Mouse (Mus musculus) hindbrain, embryonic 12.5 days (tissue): ENCODE measurements around the gene Dlg5. TPM values are rescaled to one million over a fixed set of nuclear protein-coding genes. Genes with fewer than 3 reads are reported as not detected.
A peak's percentile ranks its signal among the peaks of the same experiment; 100 is the strongest.

ENCODE experiments used
- ATAC-seq: fragments of 200-750 bp; cut with Nextera tagmentation; 2 replicates; pipeline ENCODE4 v1.8.0; 2017; ENCODE audit warnings: moderate TSS enrichment; ENCODE audit not compliant: low FRiP score
- H3K27ac ChIP-seq: fragments of 300-500 bp; sonication (generic); 2 replicates; pipeline ENCODE4 v1.5.1; 2016; ENCODE audit warnings: mild to moderate bottlenecking
- H3K27me3 ChIP-seq: fragments of 300-500 bp; sonication (generic); 2 replicates; pipeline ENCODE4 v1.6.1; 2016; ENCODE audit warnings: mild to moderate bottlenecking
- H3K36me3 ChIP-seq: fragments of 300-500 bp; sonication (generic); 2 replicates; pipeline ENCODE4 v1.6.1; 2016; ENCODE audit warnings: mild to moderate bottlenecking
- H3K4me1 ChIP-seq: fragments of 300-500 bp; sonication (generic); 2 replicates; pipeline ENCODE4 v1.6.1; 2016
- H3K4me2 ChIP-seq: fragments of 300-500 bp; sonication (generic); replicated peaks from 2 replicates; pipeline ENCODE4 v1.6.1; 2016; ENCODE audit warnings: mild to moderate bottlenecking
- H3K4me3 ChIP-seq: fragments of 300-500 bp; sonication (generic); 2 replicates; pipeline ENCODE4 v1.5.1; 2016; ENCODE audit warnings: mild to moderate bottlenecking
- H3K9ac ChIP-seq: fragments of 300-500 bp; sonication (generic); 2 replicates; pipeline ENCODE4 v1.6.1; 2016; ENCODE audit warnings: mild to moderate bottlenecking, moderate library complexity
- H3K9me3 ChIP-seq: fragments of 300-500 bp; sonication (generic); replicated peaks from 2 replicates; pipeline ENCODE4 v1.6.1; 2016; ENCODE audit warnings: mild to moderate bottlenecking
- WGBS: fragments of 180-500 bp; shearing (Covaris S2); methylation state at CpG from one replicate; pipeline ENCODE4 v1.1.7; 2016; 5-methylcytosine and 5-hydroxymethylcytosine counted together
- polyA plus RNA-seq: library from polyadenylated mRNA; unstranded; fragments of >200 nt; fragmentation: Nextera tagmentation; extraction: Ambion mirVana; gene quantifications from 2 replicates; pipeline ENCODE4 v1.2.1, GENCODE M21; 2016

Gene Dlg5
- polyA plus RNA-seq, 1 experiment from 2014 or later: 21.8 TPM

DNA sequence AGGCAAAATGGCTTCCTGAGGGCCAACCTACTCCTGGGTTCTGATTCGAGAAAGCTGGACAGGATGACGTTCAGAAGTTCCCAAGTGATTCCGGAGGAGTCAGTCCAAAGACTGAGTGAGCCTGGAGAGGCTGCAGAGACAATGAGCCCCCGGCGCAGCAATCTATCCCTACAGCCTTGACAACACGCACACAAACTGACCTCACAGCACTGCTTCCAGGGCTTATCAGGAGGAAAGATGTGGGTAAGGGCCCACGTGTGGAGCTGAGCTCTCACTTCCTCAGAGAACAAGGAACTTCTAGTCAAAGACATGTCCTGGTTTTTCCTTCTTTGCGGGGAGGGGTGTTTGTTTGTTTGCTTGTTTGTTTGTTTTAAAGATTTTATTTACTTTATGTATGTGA lies 18.7 kb downstream of the Dlg5 start:
- no peak overlapping the region for H3K27ac ChIP-seq
- ATAC-seq: no peak
- no peak overlapping the region for H3K4me2 ChIP-seq
- H3K9me3 ChIP-seq: no peaks in the 10 kb centered on the region
- no peaks in the 10 kb centered on the region for H3K36me3 ChIP-seq
- 86% methylated on average over 8 of the region's 8 CpGs for WGBS
- H3K4me1 ChIP-seq: peaks cover 6% of the 10 kb centered on the region
- no peaks in the 10 kb centered on the region for H3K27me3 ChIP-seq
- H3K4me3 ChIP-seq: no peak overlapping the region
- no peak overlapping the region for H3K9ac ChIP-seq

- Histone ChIP-seq H3K9me3 (no peaks in the 10 kb centered on the region), H3K27ac (no peak overlapping the region), H3K4me3 (no peak overlapping the region), H3K27me3 (no peaks in the 10 kb centered on the region), H3K9ac (no peak overlapping the region), H3K4me1 (peaks cover 6% of the 10 kb centered on the region), H3K36me3 (no peaks in the 10 kb centered on the region), H3K4me2 (no peak overlapping the region)
- 93% methylated on average over 2 of the region's 2 CpGs for WGBS
- no peak for ATAC-seq
Observed at GRCm38 (mm10) chr14:24226344-24226743, 19.4 kb downstream of the Dlg5 start.

- Histone ChIP-seq H3K4me1 (peaks cover 16% of the 10 kb centered on the region), H3K36me3 (no peaks in the 10 kb centered on the region), H3K4me2 (no peak overlapping the region), H3K9me3 (no peaks in the 10 kb centered on the region), H3K9ac (no peak overlapping the region), H3K4me3 (no peak overlapping the region), H3K27me3 (no peaks in the 10 kb centered on the region), H3K27ac (no peak overlapping the region)
- no peak for ATAC-seq
- WGBS: 29% methylated on average over 3 of the region's 3 CpGs
Observed at GRCm38 (mm10) chr14:24222759-24223158, 23.0 kb downstream of the Dlg5 start.

DNA sequence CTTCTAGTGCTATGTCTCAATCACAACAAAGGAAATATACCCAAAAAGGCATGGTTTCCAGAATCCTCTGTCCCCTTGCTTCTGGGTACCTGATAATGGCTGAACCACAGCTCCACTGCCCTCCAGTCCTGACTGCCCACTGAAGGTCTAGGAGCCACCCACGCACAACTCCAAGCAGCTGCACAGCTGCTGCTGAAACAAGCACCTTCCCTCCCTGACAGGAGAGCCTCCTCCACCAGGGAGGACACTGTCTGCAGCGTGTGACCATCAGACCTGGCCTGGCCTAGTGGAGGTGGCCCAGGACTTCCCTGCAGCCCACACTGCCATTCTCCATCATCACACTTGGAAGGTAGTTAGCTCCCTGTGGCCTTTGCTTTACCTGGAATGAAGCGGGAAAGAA lies 23.4 kb downstream of the Dlg5 start:
- Histone ChIP-seq H3K9me3 (no peaks in the 10 kb centered on the region), H3K9ac (no peak overlapping the region), H3K27ac (no peak overlapping the region), H3K36me3 (no peaks in the 10 kb centered on the region), H3K4me1 (peaks cover 21% of the 10 kb centered on the region), H3K27me3 (no peaks in the 10 kb centered on the region), H3K4me3 (no peak overlapping the region), H3K4me2 (no peak overlapping the region)
- WGBS: 79% methylated on average over 3 of the region's 3 CpGs
- ATAC-seq: no peak

- Histone ChIP-seq H3K27ac (no peak overlapping the region), H3K27me3 (no peaks in the 10 kb centered on the region), H3K9ac (no peak overlapping the region), H3K4me2 (no peak overlapping the region), H3K9me3 (no peaks in the 10 kb centered on the region), H3K4me3 (no peak overlapping the region), H3K4me1 (peaks cover 62% of the 10 kb centered on the region), H3K36me3 (no peaks in the 10 kb centered on the region)
- 62% methylated on average over 8 of the region's 8 CpGs for WGBS
- no peak for ATAC-seq
Observed at GRCm38 (mm10) chr14:24217362-24217722, 28.4 kb downstream of the Dlg5 start.

DNA sequence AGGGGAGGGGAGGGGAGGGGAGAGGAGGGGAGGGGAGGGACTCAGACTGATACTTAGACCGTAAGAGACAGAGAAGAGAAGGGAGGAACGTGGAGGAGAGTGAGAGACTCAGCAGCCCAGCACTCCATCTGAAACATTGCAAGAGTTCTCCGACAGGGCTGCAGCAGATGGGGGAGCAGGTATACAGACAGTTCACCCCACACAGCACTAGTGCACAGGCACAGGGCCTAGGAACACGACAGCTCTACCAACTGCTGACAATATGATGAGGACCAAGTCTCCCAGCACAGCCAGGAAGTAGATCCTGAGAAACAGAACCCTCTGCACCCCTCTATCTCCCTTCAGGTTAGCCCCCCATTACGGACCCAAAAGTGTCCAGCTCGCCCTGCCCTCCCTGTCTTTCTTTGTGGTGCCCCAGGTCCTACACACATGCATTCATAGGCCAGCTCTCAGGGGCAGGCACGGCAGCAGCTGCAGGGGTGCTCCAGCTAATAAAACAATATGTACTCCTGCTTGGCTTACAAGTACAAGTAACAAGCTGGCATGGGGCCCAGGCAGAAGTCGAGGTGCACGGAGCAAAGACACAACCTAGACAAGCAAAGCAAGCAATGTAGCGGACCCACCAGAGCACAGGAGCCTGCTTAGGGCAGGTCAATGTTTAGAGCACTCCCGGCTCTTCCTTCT lies 28.9 kb downstream of the Dlg5 start:
- no peaks in the 10 kb centered on the region for H3K27me3 ChIP-seq
- no peak overlapping the region for H3K9ac ChIP-seq
- WGBS: 58% methylated on average over 11 of the region's 11 CpGs
- no peak overlapping the region for H3K27ac ChIP-seq
- H3K4me1 ChIP-seq: peaks cover 66% of the 10 kb centered on the region
- no peak for ATAC-seq
- H3K4me3 ChIP-seq: no peak overlapping the region
- H3K9me3 ChIP-seq: no peaks in the 10 kb centered on the region
- no peak overlapping the region for H3K4me2 ChIP-seq
- no peaks in the 10 kb centered on the region for H3K36me3 ChIP-seq

GRCm38 (mm10) chr14:24216064-24216463 lies 29.7 kb downstream of the Dlg5 start:
- 57% methylated on average over 4 of the region's 4 CpGs for WGBS

GRCm38 (mm10) chr14:24214436-24214835 lies 31.3 kb downstream of the Dlg5 start:
- Histone ChIP-seq H3K27ac (peak overlapping the region; percentile 58; the same call in 1 of the 2 replicates), H3K4me2 (no peak overlapping the region), H3K4me3 (no peak overlapping the region), H3K36me3 (no peaks in the 10 kb centered on the region), H3K9me3 (no peaks in the 10 kb centered on the region), H3K27me3 (no peaks in the 10 kb centered on the region), H3K9ac (no peak overlapping the region), H3K4me1 (peaks cover 67% of the 10 kb centered on the region)
- ATAC-seq: no peak
- 45% methylated on average over 9 of the region's 9 CpGs for WGBS

More at GRCm38 (mm10) chr14:24216064-24216463, 29.7 kb downstream of the Dlg5 start:
- no peak overlapping the region for H3K27ac ChIP-seq
- no peaks in the 10 kb centered on the region for H3K36me3 ChIP-seq
- no peak for ATAC-seq
- no peaks in the 10 kb centered on the region for H3K9me3 ChIP-seq
- H3K4me2 ChIP-seq: no peak overlapping the region
- H3K9ac ChIP-seq: no peak overlapping the region
- H3K27me3 ChIP-seq: no peaks in the 10 kb centered on the region
- peaks cover 70% of the 10 kb centered on the region for H3K4me1 ChIP-seq
- no peak overlapping the region for H3K4me3 ChIP-seq

- Histone ChIP-seq H3K4me1 (peaks cover 62% of the 10 kb centered on the region), H3K4me2 (no peak overlapping the region), H3K36me3 (no peaks in the 10 kb centered on the region), H3K9ac (no peak overlapping the region), H3K9me3 (no peaks in the 10 kb centered on the region), H3K27ac (no peak overlapping the region), H3K27me3 (no peaks in the 10 kb centered on the region), H3K4me3 (no peak overlapping the region)
- 86% methylated on average over 2 of the region's 2 CpGs for WGBS
- ATAC-seq: no peak
Observed at GRCm38 (mm10) chr14:24213336-24213735, 32.4 kb downstream of the Dlg5 start.

DNA sequence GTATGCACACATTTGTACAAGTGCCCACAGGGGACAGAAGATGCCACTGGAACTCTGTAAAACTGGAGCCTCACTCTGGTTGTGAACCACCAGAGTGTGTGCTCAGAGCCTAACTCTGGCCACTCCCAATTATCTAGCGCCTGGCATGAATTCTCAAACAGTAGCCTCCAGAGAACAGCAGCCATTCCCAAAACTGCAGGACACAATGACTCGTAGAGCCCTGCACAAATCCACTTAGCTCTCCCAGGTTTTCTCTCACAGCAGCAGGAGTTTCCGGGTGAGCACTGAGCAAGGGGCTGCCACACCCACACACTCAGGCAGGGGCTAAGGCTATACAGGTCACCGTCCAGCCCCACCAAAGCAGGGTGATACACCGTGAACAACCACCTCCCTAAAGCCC lies 32.9 kb downstream of the Dlg5 start:
- Histone ChIP-seq H3K36me3 (no peaks in the 10 kb centered on the region), H3K27ac (no peak overlapping the region), H3K4me3 (no peak overlapping the region), H3K27me3 (no peaks in the 10 kb centered on the region), H3K4me1 (peaks cover 64% of the 10 kb centered on the region), H3K9ac (no peak overlapping the region), H3K4me2 (no peak overlapping the region), H3K9me3 (no peaks in the 10 kb centered on the region)
- 63% methylated on average over 5 of the region's 5 CpGs for WGBS
- ATAC-seq: no peak

- ATAC-seq: no peak
- 71% methylated on average over 13 of the region's 13 CpGs for WGBS
- Histone ChIP-seq H3K9ac (no peak overlapping the region), H3K4me3 (no peak overlapping the region), H3K27ac (peak overlapping the region; percentile 35; the same call in 1 of the 2 replicates), H3K9me3 (no peaks in the 10 kb centered on the region), H3K36me3 (no peaks in the 10 kb centered on the region), H3K4me2 (no peak overlapping the region), H3K27me3 (no peaks in the 10 kb centered on the region), H3K4me1 (peaks cover 51% of the 10 kb centered on the region)
Observed at GRCm38 (mm10) chr14:24207360-24207752, 38.4 kb downstream of the Dlg5 start.

DNA sequence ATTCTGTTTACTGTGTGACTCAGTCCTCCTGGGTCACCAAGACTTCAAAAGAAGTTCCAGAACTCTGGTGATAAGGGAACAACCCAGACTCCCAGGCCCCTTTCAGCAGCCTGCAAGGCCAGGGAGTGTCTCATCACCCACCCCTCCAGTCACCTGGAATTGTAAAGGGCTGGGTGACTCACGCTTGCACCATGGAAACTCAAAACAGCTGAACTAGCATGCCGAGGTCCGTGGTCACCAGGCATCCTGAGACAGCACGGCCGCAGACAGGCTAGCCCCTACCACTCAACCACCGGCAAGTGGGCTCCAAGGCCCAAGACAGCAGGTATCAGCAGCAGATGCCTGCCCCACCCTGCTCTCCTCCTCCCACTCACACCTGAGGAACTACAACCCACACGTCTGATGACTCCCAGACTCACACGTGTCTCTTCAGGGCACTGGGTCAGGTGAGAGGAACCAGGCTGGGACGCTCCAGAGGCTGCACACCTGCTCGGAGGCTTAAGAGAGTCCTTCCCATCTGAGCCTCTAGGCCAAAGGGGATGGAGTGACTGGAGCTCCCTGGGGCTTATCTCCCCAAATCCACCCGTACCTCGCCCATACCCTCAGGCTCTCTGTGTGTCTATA lies 38.9 kb downstream of the Dlg5 start:
- Histone ChIP-seq H3K27me3 (no peaks in the 10 kb centered on the region), H3K4me2 (no peak overlapping the region), H3K4me1 (peaks cover 47% of the 10 kb centered on the region), H3K4me3 (no peak overlapping the region), H3K27ac (peak overlapping the region; percentile 35; the same call in 1 of the 2 replicates), H3K36me3 (no peaks in the 10 kb centered on the region), H3K9ac (no peak overlapping the region), H3K9me3 (no peaks in the 10 kb centered on the region)
- WGBS: 67% methylated on average over 12 of the region's 12 CpGs
- ATAC-seq: no peak

- 39% methylated on average over 5 of the region's 9 CpGs for WGBS
- Histone ChIP-seq H3K4me3 (no peak overlapping the region), H3K4me2 (no peak overlapping the region), H3K4me1 (peaks cover 45% of the 10 kb centered on the region), H3K27me3 (no peaks in the 10 kb centered on the region), H3K27ac (peak overlapping the region; percentile 71; the same call in 1 of the 2 replicates), H3K36me3 (no peaks in the 10 kb centered on the region), H3K9ac (no peak overlapping the region), H3K9me3 (no peaks in the 10 kb centered on the region)
- no peak for ATAC-seq
Observed at GRCm38 (mm10) chr14:24206314-24206713, 39.4 kb downstream of the Dlg5 start.
